Mouse (Mus musculus) spleen, adult 2 months (tissue): ENCODE data around the gene Osbpl10.

ENCODE experiments used
- CTCF ChIP-seq: fragments of 200-500 bp; IDR thresholded peaks from 2 replicates; pipeline ENCODE4 v1.5.1; 2011; ENCODE audit warnings: mild to moderate bottlenecking, inconsistent platforms; ENCODE audit not compliant: insufficient read depth, insufficient read length, insufficient replicate concordance; ENCODE audit errors: extremely low read depth
- POLR2A ChIP-seq: fragments of 200-500 bp; IDR thresholded peaks from 2 replicates; pipeline ENCODE4 v1.6.1; 2011; ENCODE audit warnings: low read depth, low read length, inconsistent platforms

GRCm38 (mm10) chr9:115220466-115220865 is 242.1 kb downstream of the Osbpl10 start:
- TF ChIP-seq POLR2A (no peak), CTCF (no peak)
